Mouse (Mus musculus) Patski (cell line): ENCODE results near the gene Supt20. TPM values are rescaled to one million over a fixed set of nuclear protein-coding genes. Genes with fewer than 3 reads are reported as not detected.

Experiments used
- ATAC-seq: fragments of 100-300 bp; one replicate; pipeline ENCODE4 v1.8.0; 2021
- CTCF ChIA-PET: fragments of 350-600 bp; sonication (Branson Sonifier 250); formaldehyde crosslinking; loops from one replicate; lab custom pipeline; 2022; ENCODE audit warnings: inconsistent platforms; lab: Charles Lee
- POLR2A ChIA-PET: fragments of 350-600 bp; sonication (Branson Sonifier 250); formaldehyde crosslinking; loops from one replicate; lab custom pipeline; 2022; ENCODE audit warnings: antibody characterized with exemption, inconsistent platforms; lab: Charles Lee
- DNase-seq: peaks from one replicate; pipeline ENCODE4 v3.0.0-alpha.2; 2011; ENCODE audit warnings: low read depth, low spot score
- H3K27me3 ChIP-seq: fragments of 371-371 bp; one replicate; pipeline ENCODE4 v1.5.1; 2021
- CTCF ChIP-seq: fragments of 100-300 bp; IDR thresholded peaks from one replicate; pipeline ENCODE4 v1.5.1; 2021
- in situ Hi-C: fragments of 300-500 bp; cut with MboI; formaldehyde crosslinking; loops from 3 replicates; pipeline ENCODE4 v1.11.1; 2018; ENCODE audit warnings: low pct_unique_long_range_greater_than_20kb, mixed read lengths
- polyA plus RNA-seq: library from polyadenylated mRNA; unstranded; gene quantifications from one replicate; pipeline ENCODE4 v1.2.3, GENCODE M21; 2021

Supt20 gene
- polyA plus RNA-seq, 1 experiment from 2014 or later: 85.0 TPM

GRCm38 (mm10) chr3:54668722-54669121 is 23.9 kb upstream of the Supt20 start:
- no peak for TF ChIP-seq CTCF
- peaks cover 36% of the 10 kb centered on the region for H3K27me3 ChIP-seq
- POLR2A ChIA-PET: no interaction called here
- no peak for DNase-seq
- in situ Hi-C loops: no loop called here
- CTCF ChIA-PET: interaction anchor here (1.6 to 3.2 kb wide), 2 partner anchors 310 to 318 kb away, joined by 5 to 10 read pairs; no protein-coding TSS in a partner anchor
- no peak for ATAC-seq

- peak; percentile 7 for TF ChIP-seq CTCF
- in situ Hi-C loops: no loop called here
- ATAC-seq (no peak), DNase-seq (no peak)
- ChIA-PET CTCF (interaction anchor here (1.6 kb wide), 1 partner anchor 319 kb away, joined by 5 read pairs; no protein-coding TSS in a partner anchor), POLR2A (no interaction called here)
- peaks cover 29% of the 10 kb centered on the region for H3K27me3 ChIP-seq
These were observed 23.0 kb upstream of the Supt20 start for GRCm38 (mm10) chr3:54669559-54669958.

GRCm38 (mm10) chr3:54672111-54672510 is 20.5 kb upstream of the Supt20 start:
- in situ Hi-C loops: no loop called here
- TF ChIP-seq CTCF: no peak
- ATAC-seq: peak; percentile 51
- peak; percentile 93 for DNase-seq
- ChIA-PET CTCF (interaction anchor here (1.2 to 3.9 kb wide), 9 partner anchors 10 to 318 kb away, joined by 3 to 31 read pairs (median 8); partner anchors contain the start of genes Postn and Supt20), POLR2A (interaction anchor here (1.0 kb wide), 1 partner anchor 10 kb away, joined by 3 read pairs; no protein-coding TSS in a partner anchor)
- peaks cover 17% of the 10 kb centered on the region for H3K27me3 ChIP-seq

GRCm38 (mm10) chr3:54672557-54673529 is 19.8 kb upstream of the Supt20 start:
- peak; percentile 93 for TF ChIP-seq CTCF
- H3K27me3 ChIP-seq: peaks cover 12% of the 10 kb centered on the region
- POLR2A ChIA-PET: interaction anchor here (0.6 to 1.6 kb wide), 6 partner anchors 9 to 974 kb away, joined by 3 to 7 read pairs (median 3); no protein-coding TSS in a partner anchor
- in situ Hi-C loops: no loop called here
- ATAC-seq (peak; percentile 72), DNase-seq (peak; percentile 84)
- CTCF ChIA-PET: interaction anchor here (0.9 to 3.9 kb wide), 18 partner anchors 9 to 322 kb away, joined by 3 to 31 read pairs (median 4); partner anchors contain the start of gene Supt20

GRCm38 (mm10) chr3:54676818-54677217 is 15.8 kb upstream of the Supt20 start:
- in situ Hi-C loops: no loop called here
- no peak for DNase-seq
- POLR2A ChIA-PET: interaction anchor here (0.5 kb wide), 1 partner anchor 317 kb away, joined by 5 read pairs; no protein-coding TSS in a partner anchor
- no peak for TF ChIP-seq CTCF
- no peak for ATAC-seq
- CTCF ChIA-PET: interaction anchor here (1.1 to 1.2 kb wide), 2 partner anchors 11 to 323 kb away, joined by 3 read pairs; no protein-coding TSS in a partner anchor
- peaks cover 8% of the 10 kb centered on the region for H3K27me3 ChIP-seq

GRCm38 (mm10) chr3:54681310-54682204 is 11.1 kb upstream of the Supt20 start:
- in situ Hi-C loops: loop anchor here (5.0 kb wide), 1 partner anchor 1089 kb away; no protein-coding TSS in a partner anchor
- no peak for TF ChIP-seq CTCF
- no peak for ATAC-seq
- no peak for DNase-seq
- peaks cover 5% of the 10 kb centered on the region for H3K27me3 ChIP-seq
- CTCF ChIA-PET: interaction anchor here (2.0 to 3.9 kb wide), 4 partner anchors 8 to 329 kb away, joined by 4 to 29 read pairs (median 16); no protein-coding TSS in a partner anchor
- POLR2A ChIA-PET: interaction anchor here (0.6 to 0.7 kb wide), 2 partner anchors 10 to 444 kb away, joined by 3 to 4 read pairs; no protein-coding TSS in a partner anchor

GRCm38 (mm10) chr3:54685202-54685601 is 7.4 kb upstream of the Supt20 start:
- DNase-seq: no peak
- POLR2A ChIA-PET: interaction anchor here (0.6 kb wide), 1 partner anchor 421 kb away, joined by 3 read pairs; no protein-coding TSS in a partner anchor
- TF ChIP-seq CTCF: no peak
- CTCF ChIA-PET: interaction anchor here (0.9 to 1.5 kb wide), 3 partner anchors 12 to 327 kb away, joined by 3 to 5 read pairs (median 3); no protein-coding TSS in a partner anchor
- no peaks in the 10 kb centered on the region for H3K27me3 ChIP-seq
- in situ Hi-C loops: loop anchor here (5.0 kb wide), 1 partner anchor 333 kb away; no protein-coding TSS in a partner anchor
- no peak for ATAC-seq

GRCm38 (mm10) chr3:54687245-54687644 is 5.4 kb upstream of the Supt20 start:
- ATAC-seq: no peak
- in situ Hi-C loops: loop anchor here (5.0 kb wide), 1 partner anchor 335 kb away; no protein-coding TSS in a partner anchor
- no peak for TF ChIP-seq CTCF
- ChIA-PET POLR2A (interaction anchor here (1.1 kb wide), 1 partner anchor 14 kb away, joined by 3 read pairs; no protein-coding TSS in a partner anchor), CTCF (interaction anchor here (1.3 to 1.8 kb wide), 3 partner anchors 8 to 332 kb away, joined by 3 to 9 read pairs (median 4); partner anchors contain the start of gene Postn)
- no peaks in the 10 kb centered on the region for H3K27me3 ChIP-seq
- DNase-seq: no peak

- POLR2A ChIA-PET: no interaction called here
- DNase-seq (no peak), ATAC-seq (no peak)
These were observed 3.5 kb upstream of the Supt20 start for GRCm38 (mm10) chr3:54689091-54689490.

More at GRCm38 (mm10) chr3:54689091-54689490, 3.5 kb upstream of the Supt20 start:
- CTCF ChIA-PET: interaction anchor here (0.9 to 3.3 kb wide), 7 partner anchors 10 to 337 kb away, joined by 3 to 11 read pairs (median 4); no protein-coding TSS in a partner anchor
- in situ Hi-C loops: loop anchor here (5.0 kb wide), 1 partner anchor 337 kb away; no protein-coding TSS in a partner anchor
- no peaks in the 10 kb centered on the region for H3K27me3 ChIP-seq
- peak; percentile 62 for TF ChIP-seq CTCF
